Comparison of ENCODE assay signal across 20 mouse cellular contexts in the genomic region with DNA sequence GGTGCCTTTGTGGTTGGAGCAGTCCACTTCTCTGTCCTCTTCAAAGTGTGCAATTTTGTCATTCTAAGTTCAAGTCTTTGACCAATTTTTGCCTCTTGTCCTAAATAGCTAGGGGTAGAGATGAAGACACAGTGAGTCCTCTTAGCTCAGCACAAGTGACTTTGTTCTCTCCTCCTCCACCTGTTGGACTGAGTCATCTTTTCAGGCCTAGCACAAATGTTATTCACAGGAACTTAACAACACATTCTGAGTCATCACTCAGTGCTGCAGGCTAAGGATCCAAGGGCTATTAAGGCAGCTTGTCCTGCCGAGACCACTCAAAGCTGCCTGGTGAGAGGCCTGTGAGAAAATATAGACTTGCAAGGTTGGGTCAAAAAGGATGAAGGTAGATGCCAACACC.
DNase-seq lines count a peak whose midpoint lies in the region; ATAC-seq lines count a peak whose summit lies in the region.
"Had no signal": no experiment of that assay in that cellular context is flagged by ENCODE, and none has a peak within 500 bp of the region (broad histone marks: within the 10 kb centered on the region; RNA-seq: fewer than 3 reads in every experiment).

No protein-coding gene starts in this region.

- peak; percentile 22 for DNase-seq in heart, adult 11 months
- no peak for DNase-seq in heart, postnatal 4 days
- DNase-seq in 3134 (ENCODE audit: extremely low read depth, insufficient read length, low spot score) (peak; percentile 11), 416B (ENCODE audit: low read depth) (peak; percentile 5)
- DNase-seq in brain, adult 2 months (ENCODE audit: low read depth, low spot score) = peak; percentile 85
- DNase-seq in urinary bladder, adult 2 months (ENCODE audit: low spot score) = no peak
- DNase-seq: adrenal gland, postnatal 14 days; cerebellum, adult 11-12 months; cerebellum, adult 9-11 months; embryo, embryonic 11 days; heart, postnatal 14 days; kidney, adult 2 months; kidney, postnatal 36 days; lung, embryonic 14.5 days; lung, postnatal 14 days; midbrain, embryonic 14.5 days; thymus, postnatal 14 days had no signal

- no peak for ATAC-seq in activated CD4-positive, CD25-positive, alpha-beta regulatory T cell, adult 4 months
- ATAC-seq: forebrain, embryonic 15.5 days; hindbrain, embryonic 16.5 days had no signal

Comparison
In these comparisons a context has a peak if more than half of its experiments do, and no peak if none do; other contexts are left out.
1. DNase-seq: peak in heart, adult 11 months (single experiment), 3134 (single experiment), 416B (single experiment) and brain, adult 2 months (single experiment); none in heart, postnatal 4 days (single experiment) and urinary bladder, adult 2 months (single experiment).